Mouse (Mus musculus): ENCODE data around the gene 0610040J01Rik. TPM values are rescaled to one million over a fixed set of nuclear protein-coding genes. Genes with fewer than 3 reads are reported as not detected.

The 0610040J01Rik gene
- polyA plus RNA-seq, 1 experiment from 2014 or later = 40.6 TPM

DNA sequence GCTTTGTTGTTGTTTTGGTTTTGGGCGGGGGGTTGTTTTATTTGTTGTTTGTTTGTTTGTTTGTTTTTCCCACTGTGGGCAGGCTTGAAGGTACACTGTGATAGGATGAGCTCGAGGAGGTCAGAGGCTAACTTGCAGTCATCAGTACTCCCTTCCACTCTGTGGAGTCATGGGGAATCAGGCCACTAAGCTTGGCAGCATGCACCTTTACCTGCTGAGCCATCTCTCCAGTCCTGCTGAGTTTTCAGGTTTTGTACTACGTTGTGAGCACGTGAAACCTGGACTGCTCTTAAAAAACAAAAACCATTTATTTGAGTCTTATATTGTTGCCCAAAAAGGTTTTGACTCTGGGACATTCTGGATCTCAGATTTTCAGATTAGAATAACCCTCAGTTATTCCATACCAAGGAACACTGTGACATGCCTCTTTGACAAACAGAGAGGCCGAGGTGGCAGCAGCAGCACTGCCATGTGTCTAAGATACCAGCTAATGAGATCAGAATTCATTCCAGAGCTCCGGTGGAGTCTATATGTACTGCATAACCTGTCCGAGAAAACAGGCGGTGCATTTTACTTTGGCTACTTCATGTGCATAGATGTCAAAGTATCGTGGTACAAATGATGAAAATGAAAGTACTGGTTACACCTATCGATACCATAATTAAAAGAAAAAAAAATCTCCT, 104.4 kb downstream of the 0610040J01Rik start:
- 91% methylated on average over 10 of the region's 10 CpGs for WGBS
- Histone ChIP-seq H3K9ac (ENCODE audit: low read depth, low read length) (no peak overlapping the region), H3K9me3 (ENCODE audit: control insufficient read depth) (no peaks in the 10 kb centered on the region), H3K36me3 (ENCODE audit: control insufficient read depth, insufficient read depth) (no peaks in the 10 kb centered on the region), H3K4me3 (ENCODE audit: low read depth, low read length) (no peak overlapping the region), H3K4me2 (replicated peaks; ENCODE audit: low read depth) (no peak overlapping the region), H3K4me1 (replicated peaks; ENCODE audit: control insufficient read depth, insufficient read depth, low read length) (no peaks in the 10 kb centered on the region), H3K27me3 (replicated peaks; ENCODE audit: control insufficient read depth, insufficient read depth, low read length) (no peaks in the 10 kb centered on the region), H3K27ac (ENCODE audit: low read depth, low read length) (no peak overlapping the region)
- no peak for TF ChIP-seq CTCF (IDR thresholded peaks at IDR 0.05; ENCODE audit: low read depth)
- no peak for ATAC-seq

DNA sequence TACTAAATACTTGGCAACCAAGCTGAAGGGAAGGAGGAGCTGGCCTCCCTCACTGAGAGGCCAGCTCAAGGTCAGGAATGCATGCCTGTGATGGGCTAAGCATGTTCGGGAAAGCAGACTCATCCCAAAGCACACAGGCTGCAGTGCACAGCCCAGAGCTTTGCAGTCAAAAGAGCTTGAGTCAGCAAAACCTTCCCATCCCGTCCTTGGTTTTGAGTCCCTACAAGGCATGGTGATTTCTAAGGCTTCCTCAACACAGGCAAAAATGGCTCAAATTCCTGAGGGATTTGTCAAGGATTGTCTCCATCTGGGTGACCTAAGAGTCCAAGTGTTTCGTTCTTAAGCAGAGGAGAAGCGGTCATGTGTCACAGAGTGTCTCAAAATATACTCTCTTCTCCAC, 106.0 kb downstream of the 0610040J01Rik start:
- Histone ChIP-seq H3K4me1 (replicated peaks; ENCODE audit: control insufficient read depth, insufficient read depth, low read length) (no peaks in the 10 kb centered on the region), H3K9ac (ENCODE audit: low read depth, low read length) (no peak overlapping the region), H3K4me3 (ENCODE audit: low read depth, low read length) (no peak overlapping the region), H3K27ac (ENCODE audit: low read depth, low read length) (no peak overlapping the region), H3K36me3 (ENCODE audit: control insufficient read depth, insufficient read depth) (no peaks in the 10 kb centered on the region), H3K4me2 (replicated peaks; ENCODE audit: low read depth) (no peak overlapping the region), H3K9me3 (ENCODE audit: control insufficient read depth) (no peaks in the 10 kb centered on the region), H3K27me3 (replicated peaks; ENCODE audit: control insufficient read depth, insufficient read depth, low read length) (no peaks in the 10 kb centered on the region)
- no peak for ATAC-seq
- TF ChIP-seq CTCF (IDR thresholded peaks at IDR 0.05; ENCODE audit: low read depth) = no peak
- WGBS = 56% methylated on average over 4 of the region's 4 CpGs

DNA sequence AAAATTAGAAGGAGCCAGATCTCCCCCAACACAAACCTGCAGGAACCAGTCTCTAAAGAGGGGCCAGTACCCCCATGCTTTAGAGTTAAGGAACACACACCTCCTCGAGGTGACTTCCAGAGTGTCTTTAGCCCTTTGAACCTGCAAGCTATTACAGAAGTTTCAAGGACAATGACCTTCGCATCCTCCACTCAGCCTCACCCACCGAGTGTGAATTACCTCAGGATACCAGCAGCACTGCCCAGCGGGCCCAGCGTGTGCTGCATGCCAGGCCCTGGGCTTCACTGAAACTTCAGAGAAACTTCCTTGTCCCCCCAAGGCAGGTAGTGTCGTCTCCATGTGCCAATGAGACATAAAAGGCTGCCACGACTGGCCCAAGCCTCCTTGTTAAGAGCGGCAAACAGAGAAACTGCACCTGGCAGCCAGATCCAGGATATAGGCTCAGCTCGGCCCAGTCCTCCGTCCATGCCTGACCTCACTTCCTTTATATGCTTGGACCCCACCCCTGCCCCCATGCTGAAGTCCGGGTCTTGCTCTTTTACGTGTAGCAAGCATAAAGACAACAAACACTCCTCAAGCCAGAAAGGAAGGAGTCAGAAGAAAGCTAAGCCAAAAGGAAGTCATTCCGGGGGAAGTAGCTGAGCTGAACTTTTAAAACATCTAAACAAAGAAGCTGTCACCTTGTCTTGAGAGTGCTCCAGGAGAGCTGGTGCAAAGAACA, 111.3 kb downstream of the 0610040J01Rik start:
- peak; percentile 81 for ATAC-seq
- no peaks in the 10 kb centered on the region for H3K27me3 ChIP-seq (replicated peaks; ENCODE audit: control insufficient read depth, insufficient read depth, low read length)
- no peak overlapping the region for H3K4me3 ChIP-seq (ENCODE audit: low read depth, low read length)
- H3K36me3 ChIP-seq (ENCODE audit: control insufficient read depth, insufficient read depth) = peaks cover 18% of the 10 kb centered on the region
- H3K4me2 ChIP-seq (replicated peaks; ENCODE audit: low read depth) = no peak overlapping the region
- 49% methylated on average over 13 of the region's 13 CpGs for WGBS
- no peaks in the 10 kb centered on the region for H3K9me3 ChIP-seq (ENCODE audit: control insufficient read depth)
- H3K27ac ChIP-seq (ENCODE audit: low read depth, low read length) = peak overlapping the region; percentile 58; the same call in 1 of the 2 replicates
- 0 out of 2 replicates have a peak, but pooled peaks have one; percentile 7 for TF ChIP-seq CTCF (IDR thresholded peaks at IDR 0.05; ENCODE audit: low read depth)
- no peak overlapping the region for H3K9ac ChIP-seq (ENCODE audit: low read depth, low read length)
- no peaks in the 10 kb centered on the region for H3K4me1 ChIP-seq (replicated peaks; ENCODE audit: control insufficient read depth, insufficient read depth, low read length)

DNA sequence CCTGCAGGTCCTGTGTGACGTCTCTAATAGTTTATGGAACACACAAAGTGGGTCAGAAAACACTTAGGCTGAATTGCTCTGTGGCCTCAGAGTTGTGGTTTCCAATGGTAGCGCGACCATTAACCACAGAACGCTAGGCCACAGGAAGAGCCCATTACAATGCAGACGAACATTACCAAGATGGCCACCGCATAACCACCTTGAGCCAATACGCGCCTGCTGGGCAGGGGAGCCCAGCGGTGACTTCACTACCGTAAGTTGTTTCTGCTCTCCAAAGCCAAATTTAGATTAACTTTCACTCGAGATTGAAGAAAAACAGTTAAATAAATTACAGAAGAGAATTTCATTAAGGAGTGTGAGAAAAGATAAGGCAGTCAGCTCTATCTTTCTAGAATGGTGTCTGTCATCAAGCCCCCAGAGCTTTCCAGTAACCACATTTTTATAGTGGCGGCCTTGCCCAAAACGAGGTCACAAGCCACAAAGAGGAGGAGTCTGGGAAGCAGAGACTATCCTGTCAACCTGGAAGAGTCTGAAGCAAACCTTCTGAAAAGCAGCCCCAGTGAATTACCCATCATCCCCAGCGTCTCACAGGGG, 113.0 kb downstream of the 0610040J01Rik start:
- no peaks in the 10 kb centered on the region for H3K4me1 ChIP-seq (replicated peaks; ENCODE audit: control insufficient read depth, insufficient read depth, low read length)
- no peak overlapping the region for H3K27ac ChIP-seq (ENCODE audit: low read depth, low read length)
- TF ChIP-seq CTCF (IDR thresholded peaks at IDR 0.05; ENCODE audit: low read depth) = no peak
- no peak overlapping the region for H3K4me2 ChIP-seq (replicated peaks; ENCODE audit: low read depth)
- peaks cover 27% of the 10 kb centered on the region for H3K36me3 ChIP-seq (ENCODE audit: control insufficient read depth, insufficient read depth)
- ATAC-seq = no peak
- WGBS = 91% methylated on average over 14 of the region's 14 CpGs
- no peak overlapping the region for H3K9ac ChIP-seq (ENCODE audit: low read depth, low read length)
- no peak overlapping the region for H3K4me3 ChIP-seq (ENCODE audit: low read depth, low read length)
- H3K27me3 ChIP-seq (replicated peaks; ENCODE audit: control insufficient read depth, insufficient read depth, low read length) = no peaks in the 10 kb centered on the region
- no peaks in the 10 kb centered on the region for H3K9me3 ChIP-seq (ENCODE audit: control insufficient read depth)

DNA sequence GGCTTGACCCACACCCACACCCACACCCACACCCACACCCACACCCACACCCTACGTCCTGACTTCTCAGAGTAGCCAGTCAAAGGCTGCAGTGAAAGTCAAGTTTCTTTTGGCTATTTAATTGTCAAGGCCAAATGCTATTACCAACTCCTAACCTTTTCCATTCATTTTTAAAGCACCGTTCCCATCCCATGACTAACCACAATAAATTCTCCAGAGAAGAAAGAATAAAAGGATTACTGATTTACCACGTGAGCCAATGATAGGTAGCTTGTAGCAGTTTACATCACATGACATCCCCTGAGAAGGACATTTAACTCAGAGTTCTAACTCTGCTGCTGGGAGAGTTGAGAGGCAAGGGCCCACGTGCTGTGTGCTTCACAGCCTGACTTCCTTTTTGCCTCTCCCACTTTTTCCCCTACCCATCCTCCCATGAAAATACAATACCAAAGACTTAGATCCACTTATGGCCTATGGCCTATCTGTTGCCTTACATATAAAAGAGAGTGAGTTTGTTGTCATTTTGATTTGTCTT, 118.7 kb downstream of the 0610040J01Rik start:
- Histone ChIP-seq H3K36me3 (ENCODE audit: control insufficient read depth, insufficient read depth) (peaks cover 26% of the 10 kb centered on the region), H3K9ac (ENCODE audit: low read depth, low read length) (no peak overlapping the region), H3K4me2 (replicated peaks; ENCODE audit: low read depth) (no peak overlapping the region), H3K27ac (ENCODE audit: low read depth, low read length) (no peak overlapping the region), H3K4me1 (replicated peaks; ENCODE audit: control insufficient read depth, insufficient read depth, low read length) (no peaks in the 10 kb centered on the region), H3K9me3 (ENCODE audit: control insufficient read depth) (no peaks in the 10 kb centered on the region), H3K4me3 (ENCODE audit: low read depth, low read length) (no peak overlapping the region), H3K27me3 (replicated peaks; ENCODE audit: control insufficient read depth, insufficient read depth, low read length) (no peaks in the 10 kb centered on the region)
- 46% methylated on average over 4 of the region's 4 CpGs for WGBS
- peak; percentile 41 for ATAC-seq
- no peak for TF ChIP-seq CTCF (IDR thresholded peaks at IDR 0.05; ENCODE audit: low read depth)

DNA sequence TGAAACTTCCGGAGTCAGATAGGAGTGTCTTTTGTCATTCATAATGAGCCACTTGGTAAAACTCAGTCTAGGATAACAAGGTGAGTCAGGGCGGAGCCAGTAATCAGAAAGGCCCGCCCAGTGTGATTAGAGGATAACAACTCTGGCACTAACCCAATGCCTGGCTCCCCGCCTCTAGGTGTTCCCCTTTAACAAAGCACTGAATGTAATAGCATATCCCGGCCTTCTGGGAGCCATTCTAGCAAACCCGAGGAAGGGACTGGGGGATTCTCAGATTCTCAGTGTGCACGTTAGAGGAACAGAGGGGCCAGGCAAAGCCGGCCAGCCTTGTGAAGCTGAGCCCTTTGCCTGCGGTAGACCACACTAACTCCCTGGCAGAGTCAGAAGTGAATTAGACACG, 120.7 kb downstream of the 0610040J01Rik start:
- H3K27ac ChIP-seq (ENCODE audit: low read depth, low read length) = no peak overlapping the region
- H3K36me3 ChIP-seq (ENCODE audit: control insufficient read depth, insufficient read depth) = peaks cover 22% of the 10 kb centered on the region
- peak; percentile 21; the same call in 1 of the 2 replicates for TF ChIP-seq CTCF (IDR thresholded peaks at IDR 0.05; ENCODE audit: low read depth)
- no peaks in the 10 kb centered on the region for H3K4me1 ChIP-seq (replicated peaks; ENCODE audit: control insufficient read depth, insufficient read depth, low read length)
- H3K4me3 ChIP-seq (ENCODE audit: low read depth, low read length) = no peak overlapping the region
- H3K4me2 ChIP-seq (replicated peaks; ENCODE audit: low read depth) = peak overlapping the region; percentile 18; the same call in 1 of the 2 replicates
- no peaks in the 10 kb centered on the region for H3K9me3 ChIP-seq (ENCODE audit: control insufficient read depth)
- ATAC-seq = peak; percentile 46
- no peaks in the 10 kb centered on the region for H3K27me3 ChIP-seq (replicated peaks; ENCODE audit: control insufficient read depth, insufficient read depth, low read length)
- no peak overlapping the region for H3K9ac ChIP-seq (ENCODE audit: low read depth, low read length)
- WGBS = 37% methylated on average over 10 of the region's 10 CpGs

Measured in intestine, postnatal 0 days (tissue).